Mouse (Mus musculus) lung, postnatal 0 days (tissue): ENCODE measurements around the gene Tulp4.

Experiments used
- CTCF ChIP-seq: IDR thresholded peaks from 2 replicates; pipeline ENCODE4 v1.5.1; 2016; ENCODE audit warnings: antibody characterized with exemption, mild to moderate bottlenecking
- EP300 ChIP-seq: IDR thresholded peaks from 2 replicates; pipeline ENCODE4 v1.6.1; 2016; ENCODE audit warnings: antibody characterized with exemption, mild to moderate bottlenecking, control low read depth

- no peak for TF ChIP-seq CTCF
- TF ChIP-seq EP300, result no peak
These were observed 80.4 kb downstream of the Tulp4 start for GRCm38 (mm10) chr17:6186651-6187050.
